Mouse (Mus musculus): ENCODE results near the gene Cep57l1. TPM values are rescaled to one million over a fixed set of nuclear protein-coding genes. Genes with fewer than 3 reads are reported as not detected.

Gene Cep57l1
- polyA plus RNA-seq, 1 experiment = 42.6 TPM

DNA sequence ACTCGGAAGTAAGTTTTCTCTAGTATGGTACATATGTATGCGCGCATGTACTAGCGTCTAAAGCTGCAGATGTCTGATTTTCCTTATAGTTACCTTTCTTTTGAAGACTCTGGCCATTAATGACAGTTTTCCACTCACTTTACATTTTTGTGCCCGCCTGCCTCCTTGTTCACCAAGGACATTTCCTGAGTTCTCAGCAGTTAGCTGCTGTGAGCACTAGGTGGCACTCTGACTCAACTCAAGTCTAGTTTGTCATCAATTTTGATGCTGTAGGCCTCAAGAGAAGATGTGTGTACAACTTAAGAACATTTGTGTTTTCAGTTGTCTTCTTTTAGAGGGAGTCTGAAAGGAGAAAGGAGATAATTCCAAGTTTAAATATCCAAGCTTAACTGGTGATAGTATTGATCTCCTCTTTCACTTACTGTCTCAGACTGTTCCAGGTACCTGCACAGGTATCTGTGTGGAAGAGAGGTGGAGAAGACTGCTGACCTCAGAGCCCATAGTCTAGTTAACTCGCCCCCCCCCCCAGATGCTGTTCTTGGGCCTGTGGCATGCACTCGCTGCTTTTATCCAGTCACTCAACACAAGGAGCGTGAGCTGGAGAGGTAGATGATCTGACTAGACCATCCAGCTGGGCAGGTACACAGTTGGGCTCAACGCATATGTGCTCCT lies 21.3 kb upstream of the Cep57l1 start:
- TF ChIP-seq EP300 (IDR thresholded peaks at IDR 0.05; ENCODE audit: insufficient read depth, low read depth, low read length) = no peak
- TF ChIP-seq POLR2A (IDR thresholded peaks at IDR 0.05; ENCODE audit: insufficient read depth, low read length) = no peak
- peak; percentile 49 for TF ChIP-seq CTCF (IDR thresholded peaks at IDR 0.05; ENCODE audit: low read depth, low read length)
- Histone ChIP-seq H3K9me3 (replicated peaks; ENCODE audit: control insufficient read depth, insufficient read depth, low read length, poor library complexity, severe bottlenecking) (no peaks in the 10 kb centered on the region), H3K27me3 (ENCODE audit: control insufficient read depth, insufficient read depth, low read length, poor library complexity, severe bottlenecking) (no peaks in the 10 kb centered on the region), H3K4me3 (ENCODE audit: low read depth, low read length) (no peak overlapping the region), H3K27ac (ENCODE audit: insufficient read depth, low read length) (peak overlapping the region; percentile 87; the same call in 1 of the 2 replicates), H3K9ac (ENCODE audit: low read depth, poor library complexity, severe bottlenecking) (no peak overlapping the region), H3K36me3 (ENCODE audit: control insufficient read depth, insufficient read depth, low read length, poor library complexity, severe bottlenecking) (no peaks in the 10 kb centered on the region), H3K4me1 (ENCODE audit: control insufficient read depth, insufficient read depth, low read length) (no peaks in the 10 kb centered on the region)

- TF ChIP-seq CTCF (IDR thresholded peaks at IDR 0.05; ENCODE audit: low read depth, low read length) (no peak), EP300 (IDR thresholded peaks at IDR 0.05; ENCODE audit: insufficient read depth, low read depth, low read length) (no peak), POLR2A (IDR thresholded peaks at IDR 0.05; ENCODE audit: insufficient read depth, low read length) (no peak)
- Histone ChIP-seq H3K27me3 (ENCODE audit: control insufficient read depth, insufficient read depth, low read length, poor library complexity, severe bottlenecking) (no peaks in the 10 kb centered on the region), H3K9ac (ENCODE audit: low read depth, poor library complexity, severe bottlenecking) (no peak overlapping the region), H3K9me3 (replicated peaks; ENCODE audit: control insufficient read depth, insufficient read depth, low read length, poor library complexity, severe bottlenecking) (no peaks in the 10 kb centered on the region), H3K27ac (ENCODE audit: insufficient read depth, low read length) (peak overlapping the region; percentile 87), H3K4me3 (ENCODE audit: low read depth, low read length) (no peak overlapping the region), H3K4me1 (ENCODE audit: control insufficient read depth, insufficient read depth, low read length) (no peaks in the 10 kb centered on the region), H3K36me3 (ENCODE audit: control insufficient read depth, insufficient read depth, low read length, poor library complexity, severe bottlenecking) (no peaks in the 10 kb centered on the region)
Measured at GRCm38 (mm10) chr10:41830445-41830844, 20.8 kb upstream of the Cep57l1 start.

DNA sequence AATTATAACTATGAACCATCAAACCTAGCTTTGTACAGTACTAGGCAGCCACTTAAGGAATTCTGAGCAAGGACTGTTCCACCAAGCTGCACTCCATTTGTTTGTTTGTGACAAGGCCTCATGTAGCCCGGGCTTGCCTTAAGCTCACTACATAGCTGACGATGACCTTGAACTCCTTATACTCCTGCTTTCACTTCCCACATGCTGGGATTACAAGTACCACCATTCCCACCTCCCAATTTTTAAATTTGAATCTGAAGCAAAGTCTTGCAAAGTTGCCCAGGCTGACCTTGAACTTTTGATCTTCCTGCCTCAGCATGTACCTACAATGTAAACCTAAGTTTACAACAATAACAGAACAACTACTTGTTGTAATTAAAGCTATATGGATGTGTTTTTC lies 20.3 kb upstream of the Cep57l1 start:
- TF ChIP-seq POLR2A (IDR thresholded peaks at IDR 0.05; ENCODE audit: insufficient read depth, low read length) (no peak), EP300 (IDR thresholded peaks at IDR 0.05; ENCODE audit: insufficient read depth, low read depth, low read length) (no peak), CTCF (IDR thresholded peaks at IDR 0.05; ENCODE audit: low read depth, low read length) (no peak)

DNA sequence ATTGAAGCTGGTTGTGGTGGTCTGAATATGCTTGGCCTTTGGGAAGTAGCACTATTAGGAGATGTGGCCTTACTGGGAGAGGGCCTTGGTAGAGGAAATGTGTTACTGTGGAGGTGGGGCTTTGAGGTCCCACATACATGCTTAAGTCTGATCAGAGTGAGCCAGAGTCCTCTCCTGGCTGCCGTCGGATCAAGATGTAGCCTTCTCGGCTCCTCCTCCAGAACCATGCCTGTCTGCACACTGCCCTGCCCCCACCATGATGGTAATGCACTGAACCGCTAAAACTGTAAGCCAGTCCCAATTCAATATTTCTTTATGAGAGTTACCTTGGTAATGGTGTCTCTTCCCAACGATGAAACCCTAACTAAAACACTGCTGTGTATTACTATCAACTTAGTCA lies 19.5 kb upstream of the Cep57l1 start:
- H3K36me3 ChIP-seq (ENCODE audit: control insufficient read depth, insufficient read depth, low read length, poor library complexity, severe bottlenecking) = no peaks in the 10 kb centered on the region
- no peaks in the 10 kb centered on the region for H3K27me3 ChIP-seq (ENCODE audit: control insufficient read depth, insufficient read depth, low read length, poor library complexity, severe bottlenecking)
- TF ChIP-seq EP300 (IDR thresholded peaks at IDR 0.05; ENCODE audit: insufficient read depth, low read depth, low read length) (no peak), POLR2A (IDR thresholded peaks at IDR 0.05; ENCODE audit: insufficient read depth, low read length) (no peak), CTCF (IDR thresholded peaks at IDR 0.05; ENCODE audit: low read depth, low read length) (no peak)
- H3K27ac ChIP-seq (ENCODE audit: insufficient read depth, low read length) = no peak overlapping the region
- no peaks in the 10 kb centered on the region for H3K4me1 ChIP-seq (ENCODE audit: control insufficient read depth, insufficient read depth, low read length)
- no peaks in the 10 kb centered on the region for H3K9me3 ChIP-seq (replicated peaks; ENCODE audit: control insufficient read depth, insufficient read depth, low read length, poor library complexity, severe bottlenecking)
- no peak overlapping the region for H3K4me3 ChIP-seq (ENCODE audit: low read depth, low read length)
- no peak overlapping the region for H3K9ac ChIP-seq (ENCODE audit: low read depth, poor library complexity, severe bottlenecking)

More for the DNA sequence above, 20.3 kb upstream of the Cep57l1 start:
- H3K9me3 ChIP-seq (replicated peaks; ENCODE audit: control insufficient read depth, insufficient read depth, low read length, poor library complexity, severe bottlenecking) = no peaks in the 10 kb centered on the region
- H3K27ac ChIP-seq (ENCODE audit: insufficient read depth, low read length) = peak overlapping the region; percentile 66
- no peak overlapping the region for H3K9ac ChIP-seq (ENCODE audit: low read depth, poor library complexity, severe bottlenecking)
- H3K36me3 ChIP-seq (ENCODE audit: control insufficient read depth, insufficient read depth, low read length, poor library complexity, severe bottlenecking) = no peaks in the 10 kb centered on the region
- H3K4me1 ChIP-seq (ENCODE audit: control insufficient read depth, insufficient read depth, low read length) = no peaks in the 10 kb centered on the region
- H3K27me3 ChIP-seq (ENCODE audit: control insufficient read depth, insufficient read depth, low read length, poor library complexity, severe bottlenecking) = no peaks in the 10 kb centered on the region
- no peak overlapping the region for H3K4me3 ChIP-seq (ENCODE audit: low read depth, low read length)

GRCm38 (mm10) chr10:41827784-41828183 lies 18.1 kb upstream of the Cep57l1 start:
- H3K9ac ChIP-seq (ENCODE audit: low read depth, poor library complexity, severe bottlenecking) = no peak overlapping the region
- no peaks in the 10 kb centered on the region for H3K4me1 ChIP-seq (ENCODE audit: control insufficient read depth, insufficient read depth, low read length)
- no peaks in the 10 kb centered on the region for H3K9me3 ChIP-seq (replicated peaks; ENCODE audit: control insufficient read depth, insufficient read depth, low read length, poor library complexity, severe bottlenecking)
- H3K27me3 ChIP-seq (ENCODE audit: control insufficient read depth, insufficient read depth, low read length, poor library complexity, severe bottlenecking) = no peaks in the 10 kb centered on the region
- no peaks in the 10 kb centered on the region for H3K36me3 ChIP-seq (ENCODE audit: control insufficient read depth, insufficient read depth, low read length, poor library complexity, severe bottlenecking)
- no peak for TF ChIP-seq CTCF (IDR thresholded peaks at IDR 0.05; ENCODE audit: low read depth, low read length)
- no peak for TF ChIP-seq POLR2A (IDR thresholded peaks at IDR 0.05; ENCODE audit: insufficient read depth, low read length)
- no peak for TF ChIP-seq EP300 (IDR thresholded peaks at IDR 0.05; ENCODE audit: insufficient read depth, low read depth, low read length)
- no peak overlapping the region for H3K4me3 ChIP-seq (ENCODE audit: low read depth, low read length)
- H3K27ac ChIP-seq (ENCODE audit: insufficient read depth, low read length) = no peak overlapping the region

DNA sequence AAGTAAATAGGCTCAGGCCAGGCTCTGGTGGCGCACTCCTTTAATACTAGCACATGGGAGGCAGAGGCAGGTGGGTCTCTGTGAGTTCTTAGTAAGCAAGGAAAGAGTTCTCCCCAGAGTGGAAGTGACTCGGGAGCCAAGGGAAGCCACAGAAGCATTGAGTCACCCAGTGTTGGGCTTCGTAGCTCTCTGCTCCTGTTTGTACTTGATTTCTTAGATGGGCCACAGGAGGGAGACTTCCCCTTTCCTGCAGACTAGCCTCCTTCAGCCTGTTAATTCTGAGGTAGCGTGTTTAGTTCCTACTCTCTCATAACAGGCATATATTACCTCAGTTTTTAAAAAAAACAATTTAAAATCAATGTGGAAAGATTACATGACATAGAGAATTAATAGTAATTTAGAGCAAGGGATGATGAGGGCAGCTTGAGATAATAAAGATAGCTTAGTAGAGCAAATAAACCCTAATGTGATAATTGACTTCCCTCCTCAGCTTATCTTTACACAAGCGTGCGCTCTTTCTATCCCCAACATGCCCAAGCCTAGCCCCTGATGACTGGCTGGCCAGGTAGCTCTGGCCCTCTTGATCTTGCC lies 16.9 kb upstream of the Cep57l1 start:
- no peaks in the 10 kb centered on the region for H3K27me3 ChIP-seq (ENCODE audit: control insufficient read depth, insufficient read depth, low read length, poor library complexity, severe bottlenecking)
- H3K4me1 ChIP-seq (ENCODE audit: control insufficient read depth, insufficient read depth, low read length) = no peaks in the 10 kb centered on the region
- no peaks in the 10 kb centered on the region for H3K9me3 ChIP-seq (replicated peaks; ENCODE audit: control insufficient read depth, insufficient read depth, low read length, poor library complexity, severe bottlenecking)
- no peak overlapping the region for H3K4me3 ChIP-seq (ENCODE audit: low read depth, low read length)
- no peaks in the 10 kb centered on the region for H3K36me3 ChIP-seq (ENCODE audit: control insufficient read depth, insufficient read depth, low read length, poor library complexity, severe bottlenecking)
- H3K9ac ChIP-seq (ENCODE audit: low read depth, poor library complexity, severe bottlenecking) = no peak overlapping the region
- H3K27ac ChIP-seq (ENCODE audit: insufficient read depth, low read length) = no peak overlapping the region; the same call in 1 of the 2 replicates
- TF ChIP-seq EP300 (IDR thresholded peaks at IDR 0.05; ENCODE audit: insufficient read depth, low read depth, low read length) (no peak), POLR2A (IDR thresholded peaks at IDR 0.05; ENCODE audit: insufficient read depth, low read length) (no peak), CTCF (IDR thresholded peaks at IDR 0.05; ENCODE audit: low read depth, low read length) (no peak)
